Mouse (Mus musculus): ENCODE data around the gene Olfr1057. TPM values are rescaled to one million over a fixed set of nuclear protein-coding genes. Genes with fewer than 3 reads are reported as not detected.

Gene Olfr1057
- total RNA-seq (2023), result not detected

DNA sequence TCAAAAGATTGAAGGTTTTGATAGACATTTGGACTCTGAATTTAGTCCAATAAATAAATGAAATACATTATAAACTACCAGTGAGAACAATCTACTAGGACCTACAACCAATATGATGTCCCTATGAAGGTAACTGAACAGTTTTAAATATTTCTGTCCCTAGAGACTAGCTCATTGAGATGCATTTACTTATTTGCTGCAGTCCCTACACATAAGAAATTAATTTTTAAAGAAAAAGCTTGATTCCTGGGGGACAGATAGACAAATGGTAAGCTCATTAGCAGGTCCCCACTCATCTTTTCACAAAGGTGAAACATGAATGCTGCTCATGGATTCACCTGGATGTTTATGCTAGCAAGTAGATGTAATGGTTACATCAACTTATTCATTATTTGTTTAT is at the start of gene Olfr1057:
Olfr1057 (minus strand) TSS at position 101 of the 400 bp plus-strand sequence.

DNA sequence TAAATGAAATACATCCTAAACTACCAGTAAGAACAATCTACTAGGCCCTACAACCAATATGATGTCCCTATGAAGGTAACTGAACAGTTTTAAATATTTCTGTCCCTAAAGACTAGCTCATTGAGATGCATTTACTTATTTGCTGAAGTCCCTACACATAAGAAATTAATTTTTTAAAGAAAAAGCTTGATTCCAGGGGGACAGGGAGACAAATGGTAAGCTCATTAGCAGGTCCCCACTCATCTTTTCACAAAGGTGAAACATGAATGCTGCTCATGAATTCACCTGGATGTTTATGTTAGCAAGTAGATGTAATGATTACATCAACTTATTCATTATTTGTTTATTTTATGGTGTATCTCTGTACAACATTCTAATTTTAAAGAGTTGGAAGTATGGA is 48.5 kb upstream of the Olfr1057 start, which contains the start of gene Olfr1062:
Olfr1062 (minus strand) TSS at position 101 of the 400 bp plus-strand sequence.

DNA sequence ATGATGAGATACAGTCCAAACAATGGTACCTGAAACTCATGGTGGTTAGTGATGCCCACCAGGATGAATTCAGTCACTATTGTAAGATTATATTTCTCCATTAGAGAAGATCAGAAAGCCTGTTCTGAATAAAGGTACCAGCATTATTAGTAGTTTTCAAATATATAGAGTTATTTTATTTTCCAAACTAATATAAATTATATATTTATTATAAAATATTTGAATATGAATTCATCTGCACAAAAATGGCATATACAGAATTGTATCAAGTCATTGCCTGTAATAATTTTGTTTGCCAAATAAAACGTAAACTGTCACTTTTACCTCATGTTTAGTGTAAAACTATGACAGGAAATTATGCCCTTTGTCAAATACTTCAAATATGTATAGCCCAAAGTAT is 35.8 kb upstream of the Olfr1057 start, which contains the start of gene Olfr1061:
Olfr1061 (minus strand) TSS at position 101 of the 400 bp plus-strand sequence.

GRCm38 (mm10) chr2:86388461-86388860 is 10.3 kb upstream of the Olfr1057 start, which contains the start of gene Olfr1058:
Gene Olfr1058 (minus strand): TSS chr2:86388561.

DNA sequence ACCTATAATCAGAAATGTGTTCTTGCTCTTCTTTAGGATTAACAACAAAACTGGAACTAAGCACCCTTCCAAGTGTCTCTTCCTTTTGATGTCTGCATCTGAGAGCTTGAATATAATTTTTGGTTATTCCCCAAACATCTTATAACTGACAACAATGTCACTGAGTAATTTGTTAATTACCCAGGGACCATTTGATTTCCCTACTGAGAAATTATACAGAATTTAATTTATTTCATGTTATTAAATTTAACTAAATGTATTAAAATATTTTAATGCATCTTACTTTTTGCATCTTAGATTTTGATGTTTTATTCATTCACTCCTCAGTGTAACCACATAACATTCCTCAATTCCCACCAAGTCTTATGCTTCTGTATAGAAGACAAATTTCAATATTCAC is 15.8 kb downstream of the Olfr1057 start, which contains the start of gene Olfr1056:
Olfr1056 (minus strand) TSS at position 101 of the 400 bp plus-strand sequence.

GRCm38 (mm10) chr2:86350184-86350583 is 28.0 kb downstream of the Olfr1057 start, which contains the start of gene Olfr1055:
Gene Olfr1055 (minus strand): TSS chr2:86350284.

DNA sequence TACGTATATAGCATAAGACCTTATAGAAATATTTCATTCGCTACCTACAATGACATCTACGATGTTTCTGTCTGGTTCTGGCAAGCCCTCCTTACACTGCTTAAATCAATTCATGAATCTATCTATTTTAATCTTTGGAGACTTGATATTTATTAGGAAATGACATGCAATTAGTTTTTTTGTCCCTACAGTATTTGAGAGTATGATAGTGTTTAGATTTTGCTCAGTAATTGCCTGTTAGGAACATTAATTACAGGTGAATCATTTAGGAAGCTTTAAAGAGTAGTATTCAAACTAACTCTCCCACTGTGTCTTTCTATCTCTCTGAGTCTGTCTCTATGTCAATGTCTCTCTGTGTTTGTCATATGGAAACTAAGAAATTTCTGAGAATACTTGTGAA is 42.9 kb downstream of the Olfr1057 start, which contains the start of gene Olfr1054:
Olfr1054 (minus strand) TSS at position 101 of the 400 bp plus-strand sequence.

Other genes with a start within 250 kb of the Olfr1057 start
- not detected for gene Olfr1039, start 242.5 kb downstream of the Olfr1057 start, total RNA-seq (2023)
- not detected for gene Olfr1040, start 231.7 kb downstream of the Olfr1057 start, total RNA-seq (2023)
- gene Olfr1042, start 216.6 kb downstream of the Olfr1057 start, total RNA-seq (2023), result not detected
- not detected for gene Olfr1043, start 210.9 kb downstream of the Olfr1057 start, total RNA-seq (2023)
- not detected for gene Olfr1044, start 200.6 kb downstream of the Olfr1057 start, total RNA-seq (2023)
- not detected for gene Olfr52, start 192.7 kb downstream of the Olfr1057 start, total RNA-seq (2023)
- not detected for gene Olfr1045, start 175.4 kb downstream of the Olfr1057 start, total RNA-seq (2023)
- gene Olfr1046, start 159.1 kb downstream of the Olfr1057 start, total RNA-seq (2023), result not detected
- not detected for gene Olfr1047, start 147.0 kb downstream of the Olfr1057 start, total RNA-seq (2023)
- gene Olfr1048, start 138.1 kb downstream of the Olfr1057 start, total RNA-seq (2023), result not detected
- not detected for gene Olfr1049, start 120.1 kb downstream of the Olfr1057 start, total RNA-seq (2023)
- gene Olfr1051, start 99.3 kb downstream of the Olfr1057 start, total RNA-seq (2023), result not detected
- gene Olfr1052, start 85.9 kb downstream of the Olfr1057 start, total RNA-seq (2023), result not detected
- gene Olfr1053, start 63.1 kb downstream of the Olfr1057 start, total RNA-seq (2023), result not detected
- not detected for gene Olfr1054, start 43.0 kb downstream of the Olfr1057 start, total RNA-seq (2023)
- not detected for gene Olfr1055, start 28.1 kb downstream of the Olfr1057 start, total RNA-seq (2023)
- gene Olfr1056, start 15.9 kb downstream of the Olfr1057 start, total RNA-seq (2023), result not detected
- not detected for gene Olfr1058, start 10.2 kb upstream of the Olfr1057 start, total RNA-seq (2023)
- not detected for gene Olfr1061, start 35.7 kb upstream of the Olfr1057 start, total RNA-seq (2023)
- gene Olfr1062, start 48.4 kb upstream of the Olfr1057 start, total RNA-seq (2023), result not detected
- not detected for gene Olfr1065, start 72.2 kb upstream of the Olfr1057 start, total RNA-seq (2023)
- not detected for gene Olfr1066, start 77.9 kb upstream of the Olfr1057 start, total RNA-seq (2023)
- gene Olfr228, start 109.0 kb upstream of the Olfr1057 start, total RNA-seq (2023), result not detected
- not detected for gene Olfr1076, start 130.1 kb upstream of the Olfr1057 start, total RNA-seq (2023)
- not detected for gene Olfr1079, start 164.1 kb upstream of the Olfr1057 start, total RNA-seq (2023)
- not detected for gene Olfr1080, start 179.8 kb upstream of the Olfr1057 start, total RNA-seq (2023)
- not detected for gene Olfr1082, start 220.6 kb upstream of the Olfr1057 start, total RNA-seq (2023)

All from CD8-positive naive resting alpha-beta T cell, adult 57 days (primary cell).